Mouse (Mus musculus) embryo, embryonic 11.5 days (tissue): ENCODE measurements at regions not wholly inside any gene's neighbourhood (a gene's known extent, or its start where the extent isn't known, plus 50 kb on each side); places are given as distances from the start of the nearest gene placed in this dataset.

Experiments used
- DNase-seq: peaks from one replicate; pipeline ENCODE4 v3.0.0-alpha.2; 2012; ENCODE audit warnings: low read depth, low spot score

DNA sequence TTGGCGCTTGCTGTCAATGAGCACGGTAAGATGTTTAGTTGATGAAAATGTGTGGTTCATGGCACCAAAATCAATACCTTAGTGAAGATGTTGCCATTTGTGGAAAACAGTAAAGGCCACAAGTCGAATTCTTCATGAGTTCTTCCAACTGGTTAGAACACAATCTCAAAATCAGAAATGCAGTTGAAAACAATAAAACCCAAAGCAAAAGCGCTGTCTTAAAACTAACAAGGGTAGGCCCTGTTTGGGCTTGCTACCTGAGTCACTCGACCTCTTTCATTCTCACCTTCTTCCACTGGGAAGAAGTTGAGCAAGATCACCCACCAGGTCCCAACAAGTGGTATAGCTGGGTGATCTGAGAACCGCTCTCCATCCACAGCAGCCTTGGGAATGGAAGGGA, 179.1 kb downstream of the Parm1 start:
- no peak for DNase-seq

DNA sequence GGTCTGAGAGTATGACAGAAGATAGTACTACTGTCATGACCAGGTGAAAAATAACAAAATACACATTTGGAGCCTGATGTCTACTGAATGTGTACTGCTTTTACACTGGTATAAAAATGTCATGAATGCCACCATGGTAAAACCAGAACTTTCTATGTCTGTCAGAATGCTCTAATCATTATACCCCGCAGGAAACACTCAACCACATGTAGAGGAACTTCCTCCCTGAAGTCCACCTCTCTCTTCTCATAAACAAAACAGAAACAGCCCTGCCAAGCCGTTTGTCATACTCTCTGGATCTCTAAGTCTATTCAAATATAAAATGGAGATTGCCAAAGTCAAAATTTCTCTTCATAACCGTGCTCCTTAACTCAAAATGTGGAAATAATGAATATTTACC, 178.2 kb downstream of the Parm1 start:
- no peak for DNase-seq

DNA sequence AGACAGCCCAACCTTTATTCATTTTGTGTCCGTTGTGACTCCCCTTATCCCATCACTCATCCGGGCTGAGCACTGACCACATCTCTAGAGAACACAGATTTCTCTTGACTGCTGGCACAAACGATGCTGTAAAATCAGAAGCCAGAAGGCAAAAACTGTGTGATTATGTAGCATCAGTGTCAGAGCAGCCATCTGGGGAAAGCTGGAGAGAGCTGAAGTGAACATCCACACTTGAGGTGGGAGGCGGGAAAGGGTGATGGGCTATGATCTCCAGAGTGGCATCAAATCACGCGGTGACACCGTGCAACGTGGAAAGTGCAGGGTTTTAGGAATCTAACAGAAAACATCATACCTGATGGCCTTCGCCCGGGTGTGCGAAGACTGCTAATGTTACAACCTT, 175.9 kb downstream of the Parm1 start:
- DNase-seq: no peak

DNA sequence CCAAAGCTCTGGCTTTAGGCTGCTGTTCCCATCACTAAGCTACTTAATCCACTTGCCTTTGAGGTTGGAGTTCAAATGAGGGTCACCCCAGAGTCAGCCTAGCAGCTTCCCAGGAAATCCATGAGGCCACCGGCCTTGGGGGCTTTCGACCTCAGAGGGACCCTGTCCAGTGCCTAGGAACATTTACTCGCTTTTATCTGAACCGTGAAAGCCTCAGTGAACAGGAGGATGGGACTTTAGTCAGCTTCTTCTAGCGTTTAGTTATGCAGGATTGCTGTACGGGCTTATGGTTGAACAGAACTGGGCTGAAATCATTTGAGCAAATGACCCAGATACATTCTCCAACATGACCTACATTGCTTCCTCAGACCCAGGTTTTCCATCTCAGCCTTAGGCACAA, 174.9 kb downstream of the Parm1 start:
- DNase-seq: no peak

DNA sequence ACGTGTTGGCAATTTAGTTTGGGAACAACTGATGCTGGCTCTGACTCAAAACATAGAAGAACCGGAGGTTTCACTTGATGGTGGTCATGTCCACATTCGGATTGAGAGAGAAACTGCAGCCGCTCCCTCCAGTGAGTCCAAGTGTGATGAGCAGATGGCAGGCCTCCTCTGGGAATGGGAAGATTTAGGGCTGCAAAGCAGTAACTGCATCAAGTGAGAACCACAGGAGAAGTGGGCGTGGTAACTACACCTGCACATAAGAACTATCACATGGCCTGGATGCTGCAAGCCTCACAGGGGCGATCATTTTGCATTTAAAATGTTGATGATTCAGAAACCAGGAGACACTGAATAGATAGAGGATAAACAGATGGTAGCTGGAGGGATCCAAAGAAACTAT, 161.3 kb downstream of the Parm1 start:
- DNase-seq: no peak
